Mouse (Mus musculus) intestine, embryonic 14.5 days (tissue): ENCODE results near the gene Ptprm. TPM values are rescaled to one million over a fixed set of nuclear protein-coding genes. Genes with fewer than 3 reads are reported as not detected.

Source experiments
- ATAC-seq: fragments of 200-750 bp; cut with Nextera tagmentation; replicated peaks from 2 replicates; pipeline ENCODE4 v1.8.0; 2017; ENCODE audit warnings: low read depth, moderate number of reproducible peaks, moderate TSS enrichment, moderate library complexity; ENCODE audit not compliant: low FRiP score, low TSS enrichment
- DNase-seq: peaks from one replicate; pipeline ENCODE4 v3.0.0-alpha.2; 2018; ENCODE audit warnings: low spot score
- H3K27ac ChIP-seq: fragments of 300-500 bp; sonication (generic); 2 replicates; pipeline ENCODE4 v1.5.1; 2014; ENCODE audit warnings: low read depth, mild to moderate bottlenecking, control low read depth
- H3K27me3 ChIP-seq: fragments of 300-500 bp; sonication (generic); replicated peaks from 2 replicates; pipeline ENCODE4 v1.6.1; 2014; ENCODE audit warnings: low read length, control low read depth; ENCODE audit not compliant: control insufficient read depth, insufficient read depth
- H3K36me3 ChIP-seq: fragments of 300-500 bp; sonication (generic); 2 replicates; pipeline ENCODE4 v1.6.1; 2014; ENCODE audit warnings: low read length, control low read depth; ENCODE audit not compliant: control insufficient read depth, insufficient read depth
- H3K4me1 ChIP-seq: fragments of 300-500 bp; sonication (generic); replicated peaks from 2 replicates; pipeline ENCODE4 v1.6.1; 2014; ENCODE audit warnings: low read length, control low read depth, mixed read lengths; ENCODE audit not compliant: control insufficient read depth, insufficient read depth
- H3K4me2 ChIP-seq: fragments of 300-500 bp; sonication (generic); 2 replicates; pipeline ENCODE4 v1.6.1; 2014; ENCODE audit warnings: low read length
- H3K4me3 ChIP-seq: fragments of 300-500 bp; sonication (generic); 2 replicates; pipeline ENCODE4 v1.5.1; 2014; ENCODE audit warnings: low read depth, low read length, control low read depth, mixed read lengths
- H3K9ac ChIP-seq: fragments of 300-500 bp; sonication (generic); 2 replicates; pipeline ENCODE4 v1.6.1; 2014; ENCODE audit warnings: mild to moderate bottlenecking, low read length
- H3K9me3 ChIP-seq: fragments of 300-500 bp; sonication (generic); 2 replicates; pipeline ENCODE4 v1.6.1; 2016; ENCODE audit warnings: low read length, control low read depth; ENCODE audit not compliant: control insufficient read depth
- WGBS: fragments of 180-500 bp; shearing (Covaris S2); extraction: QIAGEN DNeasy Blood & Tissue Kit; methylation state at CpG from one replicate; pipeline ENCODE4 v1.1.7; 2014; 5-methylcytosine and 5-hydroxymethylcytosine counted together
- polyA plus RNA-seq: library from polyadenylated mRNA; unstranded; fragments of >200 nt; fragmentation: Nextera tagmentation; extraction: Ambion mirVana; gene quantifications from 2 replicates; pipeline ENCODE4 v1.2.1, GENCODE M21; 2014

The Ptprm gene
- polyA plus RNA-seq, 1 experiment from 2014 or later, result 15.9 TPM

- Histone ChIP-seq H3K4me2 (no peak overlapping the region), H3K9ac (no peak overlapping the region), H3K36me3 (no peaks in the 10 kb centered on the region), H3K9me3 (no peaks in the 10 kb centered on the region), H3K4me1 (peaks cover 4% of the 10 kb centered on the region; the same call in 1 of the 2 replicates), H3K27ac (no peak overlapping the region), H3K4me3 (no peak overlapping the region), H3K27me3 (no peaks in the 10 kb centered on the region)
- DNase-seq (no peak), ATAC-seq (no peak)
- 79% methylated on average over 6 of the region's 6 CpGs for WGBS
Measured at GRCm38 (mm10) chr17:66766166-66766565, 588.1 kb downstream of the Ptprm start.

GRCm38 (mm10) chr17:66764435-66764834 lies 589.8 kb downstream of the Ptprm start:
- ATAC-seq (no peak), DNase-seq (no peak)
- H3K27ac ChIP-seq, result no peak overlapping the region
- 79% methylated on average over 2 of the region's 2 CpGs for WGBS
- H3K27me3 ChIP-seq, result no peaks in the 10 kb centered on the region
- no peaks in the 10 kb centered on the region for H3K36me3 ChIP-seq
- no peaks in the 10 kb centered on the region for H3K9me3 ChIP-seq
- H3K9ac ChIP-seq, result no peak overlapping the region
- no peak overlapping the region for H3K4me2 ChIP-seq
- no peak overlapping the region for H3K4me3 ChIP-seq
- peaks cover 4% of the 10 kb centered on the region; the same call in 1 of the 2 replicates for H3K4me1 ChIP-seq

GRCm38 (mm10) chr17:66762716-66763115 lies 591.5 kb downstream of the Ptprm start:
- Histone ChIP-seq H3K36me3 (no peaks in the 10 kb centered on the region), H3K4me1 (peaks cover 4% of the 10 kb centered on the region; the same call in 1 of the 2 replicates), H3K9me3 (no peaks in the 10 kb centered on the region), H3K4me3 (no peak overlapping the region), H3K9ac (no peak overlapping the region), H3K27ac (no peak overlapping the region), H3K4me2 (no peak overlapping the region), H3K27me3 (no peaks in the 10 kb centered on the region)
- WGBS, result 83% methylated on average over 10 of the region's 10 CpGs
- ATAC-seq (no peak), DNase-seq (no peak)

GRCm38 (mm10) chr17:66761326-66762296 lies 592.6 kb downstream of the Ptprm start:
- Histone ChIP-seq H3K9me3 (no peaks in the 10 kb centered on the region), H3K27ac (0 out of 2 replicates have a peak overlapping the region, but pooled peaks have one; percentile 33), H3K4me3 (no peak overlapping the region), H3K4me2 (no peak overlapping the region), H3K27me3 (no peaks in the 10 kb centered on the region), H3K4me1 (peaks cover 8% of the 10 kb centered on the region; the same call in 1 of the 2 replicates), H3K9ac (no peak overlapping the region), H3K36me3 (no peaks in the 10 kb centered on the region)
- WGBS, result 48% methylated on average over 26 of the region's 26 CpGs
- ATAC-seq, result no peak
- peak; percentile 66 for DNase-seq

GRCm38 (mm10) chr17:66757025-66757511 lies 597.2 kb downstream of the Ptprm start:
- Histone ChIP-seq H3K27ac (peak overlapping the region; percentile 55), H3K27me3 (no peaks in the 10 kb centered on the region), H3K9ac (no peak overlapping the region), H3K36me3 (no peaks in the 10 kb centered on the region), H3K4me1 (peaks cover 15% of the 10 kb centered on the region), H3K4me3 (peak overlapping the region; percentile 14; the same call in 1 of the 2 replicates), H3K9me3 (no peaks in the 10 kb centered on the region), H3K4me2 (peak overlapping the region; percentile 34)
- 18% methylated on average over 10 of the region's 10 CpGs for WGBS
- peak; percentile 69 for DNase-seq
- ATAC-seq, result peak; percentile 45

- H3K4me3 ChIP-seq, result peak overlapping the region; percentile 14; the same call in 1 of the 2 replicates
- no peaks in the 10 kb centered on the region for H3K9me3 ChIP-seq
- H3K4me2 ChIP-seq, result peak overlapping the region; percentile 34
- no peaks in the 10 kb centered on the region for H3K36me3 ChIP-seq
- no peak for ATAC-seq
- H3K9ac ChIP-seq, result no peak overlapping the region
- peak; percentile 55 for DNase-seq
- H3K4me1 ChIP-seq, result peaks cover 11% of the 10 kb centered on the region; the same call in 1 of the 2 replicates
- 37% methylated on average over 9 of the region's 9 CpGs for WGBS
- no peaks in the 10 kb centered on the region for H3K27me3 ChIP-seq
- peak overlapping the region; percentile 55 for H3K27ac ChIP-seq
Measured at GRCm38 (mm10) chr17:66756500-66756899, 597.8 kb downstream of the Ptprm start.

GRCm38 (mm10) chr17:66755191-66755654 lies 599.0 kb downstream of the Ptprm start:
- no peak; the same call in 1 of the 2 replicates for ATAC-seq
- H3K36me3 ChIP-seq, result no peaks in the 10 kb centered on the region
- no peak overlapping the region for H3K4me2 ChIP-seq
- H3K4me1 ChIP-seq, result peaks cover 11% of the 10 kb centered on the region; the same call in 1 of the 2 replicates
- H3K27me3 ChIP-seq, result no peaks in the 10 kb centered on the region
- 30% methylated on average over 3 of the region's 3 CpGs for WGBS
- H3K9ac ChIP-seq, result no peak overlapping the region
- no peaks in the 10 kb centered on the region for H3K9me3 ChIP-seq
- peak; percentile 80 for DNase-seq
- no peak overlapping the region for H3K4me3 ChIP-seq
- H3K27ac ChIP-seq, result no peak overlapping the region

GRCm38 (mm10) chr17:66754208-66754865 lies 599.9 kb downstream of the Ptprm start:
- no peak overlapping the region for H3K4me2 ChIP-seq
- DNase-seq, result peak; percentile 46
- no peaks in the 10 kb centered on the region for H3K9me3 ChIP-seq
- H3K9ac ChIP-seq, result no peak overlapping the region
- peaks cover 11% of the 10 kb centered on the region; the same call in 1 of the 2 replicates for H3K4me1 ChIP-seq
- no peaks in the 10 kb centered on the region for H3K36me3 ChIP-seq
- no peak overlapping the region for H3K27ac ChIP-seq
- H3K4me3 ChIP-seq, result no peak overlapping the region
- ATAC-seq, result no peak
- 56% methylated on average over 9 of the region's 9 CpGs for WGBS
- no peaks in the 10 kb centered on the region for H3K27me3 ChIP-seq
